Mouse (Mus musculus) gastrocnemius, postnatal 10 days (tissue): ENCODE data around the gene Malsu1. TPM values are rescaled to one million over a fixed set of nuclear protein-coding genes. Genes with fewer than 3 reads are reported as not detected.

Experiments used
- DNase-seq: peaks from one replicate; pipeline ENCODE4 v3.0.0; 2021; ENCODE audit warnings: mixed read lengths
- total RNA-seq, 2 experiments: library from RNA; stranded (reverse); gene quantifications; 2 replicates each; pipeline ENCODE4 v1.2.3; 2021

The Malsu1 gene
- total RNA-seq, 2 experiments from 2014 or later: 50.7 to 56.9 TPM

- no peak for DNase-seq
These were observed 509 bp downstream of the Malsu1 start for GRCm38 (mm10) chr6:49074117-49074490.

- no peak for DNase-seq
These were observed 4.3 kb downstream of the Malsu1 start for GRCm38 (mm10) chr6:49077894-49078293.

GRCm38 (mm10) chr6:49079313-49079712 lies 5.7 kb downstream of the Malsu1 start:
- no peak for DNase-seq

GRCm38 (mm10) chr6:49083008-49083407 lies 9.4 kb downstream of the Malsu1 start:
- no peak for DNase-seq

GRCm38 (mm10) chr6:49094968-49095367 lies 21.4 kb downstream of the Malsu1 start:
- DNase-seq: no peak

- peak; percentile 31 for DNase-seq
These were observed 22.8 kb downstream of the Malsu1 start for GRCm38 (mm10) chr6:49096421-49096820.

- peak; percentile 68 for DNase-seq
These were observed 23.4 kb downstream of the Malsu1 start for GRCm38 (mm10) chr6:49096933-49097461.

- DNase-seq: no peak
These were observed 24.1 kb downstream of the Malsu1 start for GRCm38 (mm10) chr6:49097596-49098110.

GRCm38 (mm10) chr6:49099086-49099485 lies 25.5 kb downstream of the Malsu1 start:
- no peak for DNase-seq

- no peak for DNase-seq
These were observed 33.3 kb downstream of the Malsu1 start for GRCm38 (mm10) chr6:49106746-49107500.

GRCm38 (mm10) chr6:49109196-49109595 lies 35.6 kb downstream of the Malsu1 start:
- DNase-seq: no peak

GRCm38 (mm10) chr6:49113895-49114294 lies 40.3 kb downstream of the Malsu1 start:
- DNase-seq: no peak

- DNase-seq: no peak
These were observed 40.9 kb downstream of the Malsu1 start for GRCm38 (mm10) chr6:49114457-49114856.

- DNase-seq: no peak
These were observed 42.0 kb downstream of the Malsu1 start for GRCm38 (mm10) chr6:49115550-49115949.

GRCm38 (mm10) chr6:49116241-49116640 lies 42.6 kb downstream of the Malsu1 start:
- no peak for DNase-seq

GRCm38 (mm10) chr6:49118446-49118845 lies 44.9 kb downstream of the Malsu1 start:
- no peak for DNase-seq

- no peak for DNase-seq
These were observed 46.0 kb downstream of the Malsu1 start for GRCm38 (mm10) chr6:49119462-49120135.

- DNase-seq: no peak
These were observed 46.8 kb downstream of the Malsu1 start for GRCm38 (mm10) chr6:49120370-49120769.

GRCm38 (mm10) chr6:49130328-49130727 lies 56.7 kb downstream of the Malsu1 start:
- no peak for DNase-seq

GRCm38 (mm10) chr6:49131855-49132254 lies 58.3 kb downstream of the Malsu1 start:
- DNase-seq: no peak

- DNase-seq: no peak
These were observed 58.9 kb downstream of the Malsu1 start for GRCm38 (mm10) chr6:49132352-49133090.
